Mouse (Mus musculus) thymus, adult 18-20 months (tissue): ENCODE data around the gene Rab44.
"Not testable (repeated sequence)": the region's sequence is repeated elsewhere in the genome, so short reads cannot be mapped to it uniquely, and the experiment has no call there.

Experiments used
- DNase-seq, 2 experiments: peaks; one replicate each; pipeline ENCODE4 v3.0.0; 2022; ENCODE audit warnings: mixed read lengths in 2 of 2

The Rab44 gene

DNA sequence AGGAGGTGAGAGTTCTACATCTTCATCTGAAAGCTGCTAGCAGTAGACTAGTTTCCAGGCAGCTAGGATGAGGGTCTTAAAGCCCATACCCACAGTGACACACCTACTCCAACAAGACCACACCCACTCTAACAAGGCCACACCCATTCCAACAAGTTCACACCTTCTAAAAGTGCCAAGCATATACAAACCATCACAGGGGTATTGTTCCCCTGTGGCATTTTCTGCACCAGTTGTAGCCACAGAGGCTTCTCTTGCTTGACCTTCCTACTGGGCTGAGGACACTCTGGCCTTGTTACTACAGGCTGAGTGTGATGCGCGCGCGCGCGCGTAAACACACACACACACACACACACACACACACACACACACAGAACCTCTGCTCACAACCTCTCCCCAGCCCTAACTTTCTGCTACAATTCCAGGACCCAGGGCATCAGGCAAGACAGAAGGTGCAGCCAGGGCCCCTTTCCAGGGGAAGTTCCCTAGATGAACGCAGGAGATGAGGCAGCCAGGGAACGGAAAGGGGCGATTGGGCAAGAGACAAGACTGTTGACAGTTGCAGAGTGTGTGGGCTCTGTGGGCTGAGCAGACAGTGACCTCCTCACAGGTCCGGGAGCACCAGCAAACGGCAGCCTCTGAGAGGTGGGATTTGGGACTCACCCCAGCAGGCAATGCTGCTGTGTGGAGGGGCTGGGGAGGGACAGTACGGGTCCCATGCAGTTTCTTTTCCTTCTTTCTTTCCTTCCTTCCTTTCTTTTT lies at the start of gene Rab44:
Gene Rab44, plus strand, starts transcription at position 555 of the 762 bp plus-strand sequence.
- no peak for DNase-seq

DNA sequence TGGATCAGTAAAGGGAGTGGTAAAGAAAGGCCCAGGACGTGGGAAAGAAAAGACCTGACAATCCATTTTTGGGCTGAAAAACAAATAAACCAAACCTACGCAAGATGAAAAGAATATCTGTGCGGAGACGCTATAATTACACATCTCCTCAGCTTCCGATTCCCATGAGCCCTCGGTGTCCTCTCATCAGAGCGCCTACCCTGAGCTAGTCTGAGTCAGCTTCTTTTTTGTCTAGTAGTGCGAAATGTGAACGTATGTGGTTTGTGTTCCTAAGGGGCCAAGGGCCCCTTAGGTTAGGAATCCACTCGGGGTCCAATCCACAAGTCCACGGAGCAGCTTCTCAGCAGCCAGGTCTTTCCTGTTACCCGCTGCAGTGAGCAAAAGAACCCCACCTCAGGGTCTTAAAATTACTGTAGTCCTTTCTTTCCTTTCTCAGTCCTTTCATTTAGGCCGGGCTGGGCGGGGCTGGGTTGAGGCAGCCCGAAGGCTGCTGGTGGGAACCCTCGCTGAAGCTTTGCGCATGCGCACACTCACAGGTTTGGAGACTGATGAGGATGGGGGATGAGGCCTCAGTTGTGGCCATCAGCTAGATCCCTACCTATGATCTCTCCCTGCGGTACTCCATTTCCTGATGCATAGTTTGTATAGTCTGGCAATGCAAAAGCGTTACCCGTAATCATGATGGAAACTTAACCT lies 48.6 kb upstream of the Rab44 start:
- no peak for DNase-seq

DNA sequence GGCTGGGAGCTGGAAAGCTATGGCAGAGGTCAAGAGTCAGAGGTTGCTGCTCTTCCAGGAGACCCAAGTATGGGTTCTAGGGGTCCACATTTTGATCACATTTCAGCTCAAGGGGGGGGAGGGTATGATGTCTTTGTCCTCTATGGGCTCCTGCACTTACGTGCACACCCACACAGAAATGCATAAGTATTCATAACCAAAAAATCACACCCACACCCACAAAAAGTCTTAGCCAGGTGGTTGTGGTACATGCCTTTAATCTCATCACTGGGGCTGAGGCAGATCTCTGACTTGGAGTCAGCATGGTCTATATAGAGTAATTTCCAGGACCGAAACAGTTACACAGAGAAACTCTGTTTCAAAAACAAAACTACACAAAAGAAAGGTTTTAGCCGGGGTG lies 48.0 kb upstream of the Rab44 start:
- DNase-seq, result no peak

DNA sequence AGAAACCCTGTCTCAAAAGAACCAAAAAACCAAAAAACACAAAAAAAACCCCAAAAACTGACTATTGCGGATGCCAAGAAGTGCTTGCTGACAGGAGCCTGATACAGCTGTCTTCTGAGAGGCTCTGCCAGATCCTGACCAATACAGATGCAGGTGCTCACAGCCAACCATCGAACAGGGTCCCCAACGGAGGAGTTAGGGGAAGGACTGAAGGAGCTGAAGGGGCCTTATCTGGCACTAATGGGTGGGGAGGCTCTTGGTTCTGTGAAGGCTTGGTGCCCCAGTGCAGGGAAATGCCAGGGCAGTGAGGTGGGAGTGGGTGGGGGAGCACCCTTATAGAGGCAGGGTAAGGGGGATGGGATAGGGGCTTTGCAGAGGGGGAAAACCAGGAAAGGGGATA lies 46.5 kb upstream of the Rab44 start:
- DNase-seq, result not testable (repeated sequence)

DNA sequence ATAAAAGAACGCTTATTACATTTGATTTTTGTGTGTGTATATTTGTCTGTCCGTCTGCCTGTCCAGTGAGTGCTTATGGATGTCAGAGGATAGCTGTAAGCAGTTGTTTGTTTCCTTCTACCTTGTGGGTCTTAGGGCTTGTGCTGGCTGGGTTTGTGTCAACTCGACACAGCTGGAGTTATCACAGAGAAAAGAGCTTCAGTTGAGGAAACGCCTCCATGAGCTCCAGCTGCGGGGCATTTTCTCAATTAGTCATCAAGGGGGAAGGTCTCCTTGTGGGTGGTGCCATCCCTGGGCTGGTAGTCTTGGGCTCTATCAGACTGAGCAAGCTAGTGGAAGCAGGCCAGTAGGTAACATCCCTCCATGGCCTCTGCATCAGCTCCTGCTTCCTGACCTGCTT lies 46.1 kb upstream of the Rab44 start:
- DNase-seq, result no peak

DNA sequence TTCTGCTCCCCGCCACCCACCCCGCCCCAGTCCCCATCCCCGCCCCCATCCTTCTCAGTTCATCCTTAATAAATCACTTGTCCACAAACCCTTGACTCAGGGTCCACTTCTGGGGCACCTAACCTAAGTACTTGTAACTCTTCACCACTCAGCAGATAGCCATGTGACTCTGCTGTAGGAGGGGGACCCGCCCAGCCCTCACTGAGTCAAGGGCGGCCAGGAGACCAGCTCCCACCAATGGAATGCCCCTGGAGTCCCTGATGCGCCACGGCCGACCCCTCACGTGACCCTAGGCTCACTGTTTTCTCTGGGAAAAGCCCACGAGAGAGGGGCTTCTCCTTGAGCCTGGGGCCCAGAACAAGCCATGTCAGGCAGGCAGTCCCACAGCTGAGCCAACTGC lies 44.9 kb upstream of the Rab44 start:
- DNase-seq, result no peak

DNA sequence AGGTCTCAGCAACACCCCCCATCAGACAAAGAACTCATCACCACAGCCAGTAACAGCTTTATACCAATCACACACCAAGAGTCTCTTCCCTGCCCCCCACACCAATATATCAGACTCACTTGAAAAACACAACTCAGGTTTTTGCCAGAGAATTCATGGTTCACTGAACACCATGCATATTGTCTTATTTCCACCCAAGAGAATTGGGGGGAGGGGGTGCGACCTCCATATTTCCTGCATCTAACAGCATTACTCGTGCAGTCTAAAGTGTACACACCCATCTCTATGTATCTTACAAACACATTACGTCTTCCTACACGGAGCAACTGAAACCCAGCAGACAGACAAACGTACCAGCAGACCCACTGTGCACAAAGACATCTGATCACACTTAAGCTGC lies 42.1 kb upstream of the Rab44 start:
- DNase-seq, result no peak

DNA sequence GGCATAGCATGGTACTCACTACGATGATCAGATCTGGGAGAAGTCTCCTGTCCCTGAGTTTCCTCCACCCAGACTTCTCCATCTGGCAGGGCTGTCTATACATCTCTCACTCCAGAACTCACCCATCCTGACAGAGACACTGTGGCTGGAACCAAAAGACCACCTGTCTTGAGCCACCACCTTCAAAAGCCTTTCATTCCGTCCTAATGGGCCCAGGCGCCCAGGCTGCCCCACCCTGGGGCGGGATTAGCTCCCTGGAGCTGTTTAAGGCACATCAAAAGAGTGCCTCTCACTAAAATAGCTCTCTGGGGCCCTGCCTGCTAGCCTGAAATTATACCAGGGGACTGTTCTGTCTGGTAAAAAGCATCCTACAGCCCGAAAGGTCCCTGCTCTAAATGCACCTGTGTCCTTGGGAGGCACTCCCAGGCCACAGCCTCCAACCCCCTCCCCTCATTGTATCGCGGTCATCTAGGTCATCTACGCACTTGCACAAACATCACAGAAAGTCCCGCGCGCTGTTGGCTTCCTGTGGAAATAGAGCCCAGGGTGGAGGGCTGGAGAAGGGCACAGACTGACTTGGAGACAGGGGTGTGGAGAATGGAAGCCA lies 41.1 kb upstream of the Rab44 start:
- DNase-seq, result no peak

DNA sequence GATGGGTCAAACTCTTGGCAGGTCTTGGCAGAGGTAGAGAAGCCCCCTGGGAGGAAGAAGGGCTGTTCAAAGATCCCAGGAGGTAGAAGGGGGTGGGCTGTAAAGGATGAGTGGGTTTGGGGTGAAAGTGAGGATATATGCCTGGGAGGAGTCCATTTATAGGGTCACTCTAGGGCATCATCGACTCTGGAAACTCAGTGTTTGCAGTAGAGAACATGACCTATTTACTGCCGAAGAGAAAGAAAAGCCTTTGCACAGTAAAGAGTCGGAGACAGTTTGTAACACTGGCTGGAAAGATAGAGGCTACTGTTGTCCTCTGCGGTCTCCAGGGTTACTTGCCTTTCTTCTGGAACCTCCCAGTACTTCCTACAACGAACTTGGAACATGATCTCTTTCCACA lies 40.6 kb upstream of the Rab44 start:
- no peak for DNase-seq

DNA sequence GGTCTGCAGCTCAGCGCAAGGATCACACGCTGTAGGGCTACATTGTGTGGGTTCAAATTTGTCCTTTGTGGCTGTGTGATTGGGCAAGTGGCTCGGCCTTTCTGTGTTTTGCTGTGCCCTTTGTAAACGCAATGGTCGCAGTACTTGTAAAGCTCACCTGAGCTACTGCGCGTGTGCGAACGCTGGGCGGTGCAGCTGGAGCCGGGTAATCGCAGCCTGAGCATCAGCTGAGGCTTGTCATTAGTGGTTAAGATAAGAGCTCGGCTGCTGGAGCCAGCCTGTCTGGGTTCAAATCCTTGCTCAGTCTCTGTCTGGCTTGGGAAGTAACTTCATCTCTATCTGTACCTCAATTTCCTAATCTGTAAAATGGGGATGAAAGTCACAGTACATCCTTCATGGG lies 39.9 kb upstream of the Rab44 start:
- DNase-seq, result no peak

DNA sequence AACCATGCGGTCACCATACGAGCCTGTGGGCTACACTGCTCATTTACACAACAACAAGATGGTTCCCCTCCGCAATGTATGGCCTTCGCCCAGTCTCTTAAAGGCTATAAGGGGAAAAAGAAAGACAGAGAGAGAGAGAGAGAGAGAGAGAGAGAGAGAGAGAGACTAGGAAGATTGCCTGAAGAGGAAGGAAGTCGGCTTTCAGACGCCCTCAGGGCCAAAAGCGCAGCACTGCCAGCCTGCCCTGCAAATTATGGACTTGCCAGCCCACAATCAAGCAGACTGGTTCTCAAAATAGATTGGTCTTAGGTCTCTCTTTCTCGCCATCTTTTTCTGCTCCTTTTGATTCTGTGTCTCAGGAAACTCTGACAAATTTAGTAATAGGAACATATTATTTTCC lies 37.7 kb upstream of the Rab44 start:
- no peak for DNase-seq

DNA sequence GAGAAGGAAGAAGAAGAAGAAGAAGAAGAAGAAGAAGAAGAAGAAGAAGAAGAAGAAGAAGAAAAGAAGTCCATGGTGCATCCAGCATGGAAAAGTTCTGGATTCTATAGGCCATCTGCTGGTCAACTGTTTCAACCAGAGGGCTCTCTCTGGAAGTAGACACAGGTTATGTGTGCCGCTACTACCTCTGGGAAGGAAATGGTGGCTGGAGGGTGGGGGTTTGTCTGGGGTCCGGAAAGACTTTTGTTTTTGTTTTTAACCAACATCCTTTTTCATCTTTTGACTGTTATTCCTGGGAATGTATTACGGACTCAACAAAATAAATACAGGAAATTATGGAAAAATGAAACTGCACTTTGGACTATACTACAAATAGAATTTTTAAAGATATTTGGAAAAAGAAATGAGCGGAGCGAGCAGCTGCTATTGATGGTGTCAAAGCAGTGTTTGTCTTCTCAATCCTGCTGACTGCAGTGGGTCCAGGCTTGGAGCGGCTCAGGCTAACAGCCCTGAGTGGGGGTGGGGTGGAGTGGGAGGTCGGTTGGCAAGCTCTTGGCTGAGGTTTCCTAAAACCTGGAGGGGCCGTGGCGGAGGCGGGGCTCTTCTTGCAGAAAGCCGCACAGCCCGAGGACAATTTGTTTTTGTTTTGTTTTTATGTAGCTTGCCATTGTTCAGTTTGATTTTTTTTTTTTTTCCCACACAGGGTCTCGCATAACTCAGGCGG lies 36.0 kb upstream of the Rab44 start:
- no peak for DNase-seq

DNA sequence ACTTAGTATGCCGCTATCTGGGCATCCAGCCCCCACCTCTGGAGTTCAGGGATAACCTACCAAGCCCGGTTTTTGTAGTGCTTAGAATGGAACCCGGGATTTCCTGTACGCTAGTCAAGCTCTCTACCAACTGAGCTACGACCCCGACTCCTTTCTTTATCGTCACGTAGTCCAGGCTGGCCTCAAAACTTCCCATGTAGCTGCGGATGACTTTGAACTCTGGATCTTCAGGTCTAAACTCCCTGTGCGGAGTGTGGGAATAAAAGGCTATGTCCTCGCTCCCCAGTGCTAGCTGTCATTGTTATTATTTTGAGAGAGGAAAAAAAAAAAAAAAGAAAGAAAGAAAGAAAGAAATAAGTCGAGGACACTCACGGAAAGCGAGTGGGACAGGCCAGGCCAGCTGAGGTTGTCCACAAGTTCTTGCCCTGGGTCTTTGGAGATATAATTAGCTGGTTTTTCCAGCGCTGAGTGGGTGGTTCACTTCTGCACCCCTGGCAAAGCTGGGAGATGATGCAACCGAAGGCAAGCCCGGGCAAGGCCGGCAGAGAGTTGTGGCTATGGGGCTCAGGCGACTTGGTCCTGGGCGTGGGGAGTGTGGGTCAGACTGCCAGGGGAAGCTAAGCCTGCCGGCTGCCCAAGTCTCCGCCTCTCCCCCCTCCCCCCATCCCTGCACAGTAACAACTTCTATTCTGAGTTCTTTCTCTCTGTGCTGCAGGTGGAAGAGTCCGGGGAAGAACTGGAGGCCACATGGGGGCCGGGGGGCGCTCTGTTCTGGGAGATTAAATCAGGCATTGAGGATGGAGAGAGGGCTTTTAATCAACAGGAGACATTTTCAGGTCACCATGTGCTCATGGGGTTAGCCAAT lies 35.2 kb upstream of the Rab44 start:
- DNase-seq, result peak in 1 of 2 experiments; percentile 27

DNA sequence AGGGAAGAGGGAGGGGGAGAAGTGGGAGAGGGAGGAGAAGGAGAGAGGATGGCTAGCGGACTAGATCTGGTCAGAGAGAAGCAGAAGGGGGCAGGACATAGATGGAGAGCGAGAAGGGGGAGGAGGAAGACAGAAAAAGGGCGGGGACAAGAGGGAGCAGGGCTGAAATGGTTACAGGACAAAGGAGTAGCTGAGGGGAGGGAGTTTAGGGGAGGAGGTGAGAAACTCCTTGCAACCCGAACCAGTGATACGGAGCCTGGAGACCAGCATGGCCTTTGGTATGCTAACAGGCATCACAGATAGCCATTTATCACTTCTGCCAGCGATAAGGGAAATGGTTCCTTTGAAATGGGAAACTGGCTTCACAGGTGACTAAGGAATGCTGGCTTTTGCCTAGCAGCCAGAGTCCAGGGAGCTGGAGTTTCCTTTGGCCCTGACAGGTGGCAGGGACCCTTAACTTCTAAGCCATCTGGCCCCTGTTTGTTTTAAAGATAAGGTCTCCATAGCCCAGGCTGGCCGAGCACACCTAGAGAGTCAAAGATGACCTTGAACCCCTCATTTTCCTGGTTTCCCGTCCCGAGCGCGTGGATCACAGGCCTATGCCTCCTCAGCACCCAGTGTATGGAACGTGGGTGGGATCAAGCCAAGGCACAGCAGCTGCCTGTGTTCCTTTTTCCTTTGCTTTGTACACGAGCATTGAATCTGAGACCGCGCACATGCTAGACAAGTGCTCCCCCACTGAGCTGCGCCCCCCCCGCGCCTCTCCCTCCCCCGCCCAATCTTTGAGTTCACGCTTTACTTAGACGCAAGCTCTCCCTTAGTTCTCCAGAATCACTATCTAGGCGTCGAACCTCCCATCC lies 33.0 kb upstream of the Rab44 start:
- DNase-seq, result no peak

DNA sequence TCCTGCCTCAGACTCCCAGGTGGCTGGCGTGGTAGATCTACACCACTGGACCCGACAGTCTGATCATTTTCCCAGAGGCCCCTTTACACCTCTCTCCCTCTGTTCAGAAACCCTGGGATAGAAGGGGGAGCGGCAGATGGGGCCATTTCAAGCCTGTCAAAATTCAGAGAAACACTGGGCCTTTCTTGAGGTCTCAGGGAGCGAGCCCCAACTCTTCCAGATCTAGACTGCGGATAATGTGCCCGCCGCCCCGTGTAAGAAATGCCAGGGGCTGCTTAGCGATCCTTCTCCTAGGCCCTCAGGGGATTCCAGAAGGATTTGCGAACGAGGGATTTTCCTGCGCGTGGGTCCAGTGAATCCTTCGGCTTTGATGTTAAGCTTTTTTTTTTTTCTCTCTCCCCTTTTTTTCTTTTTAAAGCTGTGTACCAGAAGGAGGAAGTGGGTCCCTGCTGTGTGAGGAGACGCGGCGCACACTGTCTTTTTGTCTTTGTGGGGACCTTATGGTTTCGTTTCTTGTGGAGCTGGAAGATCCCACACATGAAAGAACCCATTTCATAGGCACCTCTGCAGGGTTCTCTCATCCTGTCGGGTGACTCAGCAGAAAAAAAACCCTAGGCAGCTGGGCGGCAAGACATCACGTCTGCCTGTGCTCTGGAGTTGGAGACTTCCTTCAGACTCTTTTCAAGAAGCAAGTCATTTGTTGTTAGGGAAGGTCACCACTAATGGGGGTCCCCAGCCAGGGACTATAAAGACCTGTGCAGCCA lies 32.1 kb upstream of the Rab44 start:
- DNase-seq, result peak; percentile 40 to 67

DNA sequence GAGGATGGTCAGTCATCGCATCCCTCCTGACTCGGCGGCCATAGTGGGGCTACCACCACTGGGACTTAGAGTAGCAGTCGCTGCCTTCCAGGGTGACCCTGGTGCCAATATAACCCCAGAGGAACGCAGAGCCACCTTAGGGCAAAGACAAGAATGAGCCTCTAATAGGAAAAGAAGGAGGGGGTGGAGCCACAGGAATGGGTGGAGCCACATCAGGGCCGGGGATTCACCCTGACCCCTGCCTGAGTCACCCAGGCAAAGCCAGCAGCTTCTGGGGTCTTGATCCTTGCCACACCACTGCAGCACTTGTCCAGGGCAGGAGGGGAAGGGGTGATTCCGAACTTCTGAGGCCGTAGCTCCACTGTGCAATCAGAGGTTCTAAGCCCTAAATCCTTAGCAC lies 30.4 kb upstream of the Rab44 start:
- DNase-seq, result no peak

DNA sequence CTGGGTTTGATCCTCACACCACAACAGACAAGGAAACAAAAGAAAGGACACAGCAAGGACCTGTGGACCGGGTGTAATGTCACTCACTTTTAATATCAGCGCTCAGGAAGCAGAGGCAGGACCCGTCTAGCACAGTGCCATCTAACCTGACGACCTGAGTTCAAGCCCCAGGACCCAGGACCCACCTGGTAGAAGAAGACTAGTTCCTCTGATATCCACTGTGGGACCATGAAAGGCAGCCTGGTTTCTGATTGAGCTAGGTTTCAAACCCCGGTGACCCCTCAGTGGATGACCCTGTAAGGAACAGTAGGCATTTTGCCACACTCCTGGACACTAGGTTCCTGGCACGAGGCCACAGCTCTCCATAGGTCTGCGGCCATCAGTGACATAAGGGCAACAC lies 29.3 kb upstream of the Rab44 start:
- DNase-seq, result peak in 1 of 2 experiments; percentile 1

DNA sequence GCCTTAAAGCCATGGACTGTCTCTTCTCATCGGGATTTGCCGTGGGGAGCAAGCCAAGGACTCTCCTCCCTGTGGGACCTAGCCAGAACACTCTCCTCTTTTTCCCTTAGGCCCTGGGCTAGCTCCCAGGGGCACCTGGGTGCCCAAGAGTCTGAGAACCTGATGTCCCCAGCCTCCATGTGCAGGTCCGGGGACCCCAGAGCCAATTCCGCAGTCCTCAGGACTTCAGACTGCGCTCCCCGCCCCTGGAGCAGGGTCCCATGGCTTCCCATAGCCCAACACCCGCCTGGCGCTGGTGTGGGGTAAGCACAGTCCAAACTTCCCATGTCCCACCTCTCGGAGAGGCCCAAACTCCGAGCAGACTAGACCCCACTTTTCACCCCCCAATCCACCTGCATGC lies 28.7 kb upstream of the Rab44 start:
- DNase-seq, result peak in 1 of 2 experiments; percentile 1

DNA sequence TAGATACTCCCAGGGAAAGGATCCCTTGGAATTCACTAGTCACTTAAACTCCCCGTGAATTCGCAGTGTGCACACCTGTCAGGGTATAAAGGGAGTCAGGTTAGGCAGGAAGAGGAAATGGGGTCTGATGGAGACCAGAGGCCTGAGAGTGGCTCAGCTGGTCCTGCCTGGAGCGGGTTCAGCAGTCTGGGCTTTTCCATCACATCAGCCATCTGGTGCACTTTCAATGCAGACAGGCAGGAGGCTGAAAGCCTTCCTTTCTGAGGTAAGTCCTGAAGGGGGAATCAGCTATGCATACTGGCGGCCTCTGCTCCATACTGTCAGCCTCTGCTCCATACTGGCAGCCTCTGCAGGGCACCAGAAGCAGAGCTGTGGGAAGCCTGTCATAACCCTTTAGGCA lies 27.0 kb upstream of the Rab44 start:
- DNase-seq, result peak in 1 of 2 experiments; percentile 1

DNA sequence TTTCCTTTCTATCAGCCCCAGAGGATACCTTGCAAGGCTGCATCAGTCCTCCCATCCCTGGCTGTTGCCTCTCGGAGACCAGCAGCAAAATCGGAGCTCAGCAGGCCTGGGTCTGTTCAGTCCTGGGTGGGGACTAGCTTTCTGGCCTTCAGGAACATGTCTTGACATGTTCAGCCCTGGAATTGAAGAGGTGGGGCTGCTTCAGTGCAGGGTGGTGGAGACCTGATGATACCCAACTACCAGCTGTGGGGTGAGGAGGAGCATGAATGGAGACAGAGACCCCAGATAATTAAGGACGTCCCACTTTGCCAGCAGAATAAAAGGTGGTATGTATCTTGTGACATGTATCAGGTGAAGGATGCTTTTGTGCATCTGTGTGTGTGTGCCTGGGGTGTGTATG lies 23.2 kb upstream of the Rab44 start, which contains the start of gene Cdkn1a:
Gene Cdkn1a, plus strand, starts transcription at position 201 of the 400 bp plus-strand sequence.
- peak in 1 of 2 experiments; percentile 1 for DNase-seq
